Mouse (Mus musculus): ENCODE data around the gene Olfr772.
"Not testable (repeated sequence)": the region's sequence is repeated elsewhere in the genome, so short reads cannot be mapped to it uniquely, and the experiment has no call there.

The Olfr772 gene

GRCm38 (mm10) chr10:129177821-129178220, at the start of gene Olfr772:
Olfr772 (minus strand) TSS chr10:129177921.
- DNase-seq, result not testable (repeated sequence)

GRCm38 (mm10) chr10:129187319-129187718, 9.6 kb upstream of the Olfr772 start, which contains the start of gene Olfr773:
Olfr773 (minus strand) TSS chr10:129187419.
- not testable (repeated sequence) for DNase-seq

- no peak for DNase-seq
Observed at GRCm38 (mm10) chr10:129164651-129165050, 13.1 kb downstream of the Olfr772 start, which contains the start of gene Olfr771. Olfr771 (minus strand) TSS chr10:129164751.

GRCm38 (mm10) chr10:129138898-129139297, 38.8 kb downstream of the Olfr772 start, which contains the start of gene Olfr770:
Olfr770 (minus strand) TSS chr10:129138998.
- no peak for DNase-seq
